In the genomic region with DNA sequence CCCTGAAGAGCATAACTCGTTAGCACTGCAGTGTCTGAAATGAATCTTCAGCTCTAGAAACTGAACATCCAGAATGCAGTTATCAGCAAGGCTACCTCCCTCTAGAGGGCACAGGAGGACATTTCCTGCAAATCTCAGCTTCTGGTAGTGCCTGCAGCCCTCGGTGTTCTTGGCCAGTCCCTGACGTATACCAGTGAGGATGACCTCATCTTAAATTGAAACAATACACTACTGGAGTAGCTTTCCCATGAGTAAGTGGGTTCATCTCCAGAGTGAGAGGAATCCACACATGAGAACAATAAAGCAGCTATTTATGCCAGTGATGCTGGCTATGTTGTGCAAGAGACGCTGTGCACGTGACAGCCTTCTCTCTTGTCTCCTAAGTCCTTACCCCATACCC, we compare ENCODE assay signal across 18 mouse cellular contexts. TPM values are rescaled to one million over a fixed set of nuclear protein-coding genes. Genes with fewer than 3 reads are reported as not detected.
A peak's percentile ranks its signal among the peaks of the same experiment; 100 is the strongest.
DNase-seq lines count a peak whose midpoint lies in the region; ATAC-seq and TF ChIP-seq lines count a peak whose summit lies in the region.
"Had no signal": no experiment of that assay in that cellular context is flagged by ENCODE, and none has a peak within 500 bp of the region (broad histone marks: within the 10 kb centered on the region; RNA-seq: fewer than 3 reads in every experiment).

No protein-coding gene starts in this region.

- TF ChIP-seq POLR2A in CH12.LX (IDR thresholded peaks at IDR 0.05; ENCODE audit: low read depth, low read length) = no peak
- no peak for TF ChIP-seq POLR2A in cortical plate, adult 2 months (IDR thresholded peaks at IDR 0.05; ENCODE audit: extremely low read depth, insufficient read depth, low read length)

- dilution Hi-C loops in CH12.LX (cut with MboI; ENCODE audit: extremely low pct_ligation_motif_present, extremely low pct_unique_long_range_greater_than_20kb, low sequenced_read_pairs) = no loop called here

- H3K9me3 ChIP-seq in forebrain, postnatal 0 days (ENCODE audit: low read length) = no peaks in the 10 kb centered on the region
- no peaks in the 10 kb centered on the region for H3K9me3 ChIP-seq in forebrain, embryonic 14.5 days (replicated peaks; ENCODE audit: control insufficient read depth, low read length)
- peaks cover 3% of the 10 kb centered on the region for H3K9me3 ChIP-seq in CH12.LX (replicated peaks; ENCODE audit: low read length)
- H3K9me3 ChIP-seq: embryonic facial prominence, embryonic 13.5 days; forebrain, embryonic 15.5 days; G1E; heart, embryonic 13.5 days had no signal

- TF ChIP-seq CTCF in forebrain, postnatal 0 days (IDR thresholded peaks at IDR 0.05; ENCODE audit: low read depth) = peak; percentile 50
- TF ChIP-seq CTCF in left cerebral cortex, adult 2 months (IDR thresholded peaks at IDR 0.05) = peak; percentile 38
- TF ChIP-seq CTCF in CH12.LX (conservative IDR thresholded peaks at IDR 0.05 in 1 of 2, IDR thresholded peaks at IDR 0.05 in 1 of 2; ENCODE audit: low read depth in 2 of 2, low read length in 2 of 2) = peak in 1 of 2 experiments; percentile 33; a peak in 2 of 4 replicates
- TF ChIP-seq CTCF in cortical plate, adult 2 months (IDR thresholded peaks at IDR 0.05; ENCODE audit: extremely low read depth, insufficient read depth, low read length) = peak; percentile 38

- ATAC-seq in forebrain, postnatal 0 days = no peak
- ATAC-seq in forebrain, embryonic 14.5 days = no peak
- ATAC-seq: forebrain, embryonic 15.5 days had no signal

- H3K4me1 ChIP-seq in forebrain, postnatal 0 days (ENCODE audit: insufficient read depth) = no peaks in the 10 kb centered on the region
- H3K4me1 ChIP-seq in forebrain, embryonic 14.5 days (ENCODE audit: control insufficient read depth, insufficient read depth, low read length) = no peaks in the 10 kb centered on the region
- H3K4me1 ChIP-seq in CH12.LX (ENCODE audit: control insufficient read depth in 1 of 2, insufficient read depth in 2 of 2) = no peaks in the 10 kb centered on the region
- no peaks in the 10 kb centered on the region for H3K4me1 ChIP-seq in cortical plate, adult 2 months (ENCODE audit: control insufficient read depth, insufficient read depth, low read length)
- H3K4me1 ChIP-seq: embryonic facial prominence, embryonic 13.5 days; forebrain, embryonic 15.5 days had no signal

- WGBS in forebrain, postnatal 0 days = 72% methylated on average over 5 of the region's 5 CpGs
- WGBS in forebrain, embryonic 14.5 days = 76% methylated on average over 5 of the region's 5 CpGs

- no peak overlapping the region for H3K4me2 ChIP-seq in forebrain, postnatal 0 days (ENCODE audit: low read depth)
- H3K4me2 ChIP-seq in forebrain, embryonic 14.5 days (ENCODE audit: low read length) = no peak overlapping the region
- H3K4me2 ChIP-seq in CH12.LX (ENCODE audit: insufficient read depth, low read depth, poor library complexity, severe bottlenecking) = no peak overlapping the region
- H3K4me2 ChIP-seq: embryonic facial prominence, embryonic 13.5 days; forebrain, embryonic 15.5 days; heart, embryonic 13.5 days had no signal

- peak; percentile 6 for TF ChIP-seq RAD21 in CH12.LX (IDR thresholded peaks at IDR 0.05; ENCODE audit: low read depth, low read length)

- no peak for TF ChIP-seq EP300 in CH12.LX (IDR thresholded peaks at IDR 0.05; ENCODE audit: low read length)

- in situ Hi-C loops in CH12.LX (cut with MboI; ENCODE audit: low pct_ligation_motif_present, low pct_unique_long_range_greater_than_20kb, low sequenced_read_pairs) = no loop called here

- H3K27me3 ChIP-seq in forebrain, postnatal 0 days (ENCODE audit: insufficient read depth, low read length) = no peaks in the 10 kb centered on the region
- H3K27me3 ChIP-seq in forebrain, embryonic 14.5 days (replicated peaks; ENCODE audit: control insufficient read depth, insufficient read depth, low read length) = no peaks in the 10 kb centered on the region
- H3K27me3 ChIP-seq in CH12.LX (replicated peaks) = no peaks in the 10 kb centered on the region
- H3K27me3 ChIP-seq: embryonic facial prominence, embryonic 13.5 days; forebrain, embryonic 15.5 days; heart, embryonic 13.5 days had no signal

- H3K27ac ChIP-seq in forebrain, postnatal 0 days (ENCODE audit: low read depth, low read length) = no peak overlapping the region
- H3K27ac ChIP-seq in forebrain, embryonic 14.5 days (ENCODE audit: low read depth, low read length) = no peak overlapping the region
- H3K27ac ChIP-seq in left cerebral cortex, adult 2 months = no peak overlapping the region
- no peak overlapping the region for H3K27ac ChIP-seq in CH12.LX (ENCODE audit: insufficient read depth, low read depth)
- H3K27ac ChIP-seq in cortical plate, adult 2 months (ENCODE audit: insufficient read depth, low read length) = no peak overlapping the region
- H3K27ac ChIP-seq: embryonic facial prominence, embryonic 13.5 days; forebrain, embryonic 15.5 days; heart, embryonic 13.5 days had no signal

- peaks cover 67% of the 10 kb centered on the region for H3K36me3 ChIP-seq in forebrain, postnatal 0 days (ENCODE audit: insufficient read depth)
- H3K36me3 ChIP-seq in forebrain, embryonic 14.5 days (ENCODE audit: control insufficient read depth, insufficient read depth, low read length) = peaks cover 50% of the 10 kb centered on the region
- peaks cover 28 to 91% of the 10 kb centered on the region in 2 experiments for H3K36me3 ChIP-seq in CH12.LX (replicated peaks in 1 of 2; ENCODE audit: control insufficient read depth in 1 of 2, insufficient read depth in 1 of 2, low read length in 1 of 2)

- no peak overlapping the region for H3K4me3 ChIP-seq in forebrain, postnatal 0 days (ENCODE audit: low read depth, low read length)
- H3K4me3 ChIP-seq in forebrain, embryonic 14.5 days (ENCODE audit: low read depth, low read length) = no peak overlapping the region
- H3K4me3 ChIP-seq in left cerebral cortex, adult 2 months = no peak overlapping the region
- no peak overlapping the region for H3K4me3 ChIP-seq in CH12.LX (replicated peaks in 1 of 3; ENCODE audit: low read depth in 2 of 3, low read length in 2 of 3, poor library complexity in 1 of 3)
- H3K4me3 ChIP-seq in cortical plate, adult 2 months (ENCODE audit: insufficient read depth, low read length) = no peak overlapping the region
- H3K4me3 ChIP-seq: embryonic facial prominence, embryonic 13.5 days; forebrain, embryonic 15.5 days; heart, embryonic 13.5 days had no signal

- no peak for DNase-seq in forebrain, postnatal 0 days
- no peak for DNase-seq in forebrain, embryonic 14.5 days (ENCODE audit: low spot score)
- DNase-seq in left cerebral cortex, adult 2 months (ENCODE audit: extremely low spot score in 1 of 2, low spot score in 2 of 2) = no peak
- DNase-seq in left cerebral cortex, adult 11 months (ENCODE audit: low spot score) = no peak
- no peak for DNase-seq in CH12.LX (ENCODE audit: extremely low read depth)
- no peak for DNase-seq in thymus, postnatal 36 days
- no peak for DNase-seq in embryo, embryonic 10.5 days (ENCODE audit: low spot score)
- DNase-seq: B cell, adult 2 months; cerebellum, postnatal 14 days; gastrocnemius, postnatal 25 days; kidney, adult 18-20 months; lung, postnatal 10 days; midbrain, embryonic 14.5 days had no signal

- intact Hi-C loops in left cerebral cortex, adult 2 months (cut with DNase I) = no loop called here

- no peaks in the 10 kb centered on the region for H3K79me2 ChIP-seq in CH12.LX (replicated peaks; ENCODE audit: control insufficient read depth, extremely low read depth, insufficient read depth, poor library complexity, severe bottlenecking)

- no peak overlapping the region for H3K9ac ChIP-seq in forebrain, postnatal 0 days
- no peak overlapping the region for H3K9ac ChIP-seq in forebrain, embryonic 14.5 days (ENCODE audit: low read length)
- H3K9ac ChIP-seq in CH12.LX (ENCODE audit: insufficient read depth, low read depth) = no peak overlapping the region
- H3K9ac ChIP-seq: embryonic facial prominence, embryonic 13.5 days; forebrain, embryonic 15.5 days; heart, embryonic 13.5 days had no signal

TF ChIP-seq in CH12.LX, 34 proteins besides CTCF, POLR2A, EP300 and RAD21:
- TF ChIP-seq PAX5 (IDR thresholded peaks at IDR 0.05; ENCODE audit: low read length) (no peak), SMC3 (IDR thresholded peaks at IDR 0.05; ENCODE audit: low read depth, low read length) (peak; percentile 18; the same call in 1 of the 2 replicates)
TF ChIP-seq in CH12.LX: peak in this region for 1.

RNA-seq across cellular contexts. Expression of a gene that starts 11.0 kb away (rescaled TPM):
- total RNA-seq in forebrain, postnatal 0 days (2014; rRNA removed) = 31.5 and 33.7 TPM in 2 replicates
- polyA plus RNA-seq in forebrain, postnatal 0 days (2015; fragmentation: Nextera tagmentation; extraction: Ambion mirVana) = 34.4 and 35.6 TPM in 2 replicates
- polyA plus RNA-seq in forebrain, embryonic 14.5 days (2014; fragmentation: Nextera tagmentation; extraction: Ambion mirVana) = 40.9 and 45.8 TPM in 2 replicates
- 10 to 100 TPM; 22.2 to 25.7 TPM for total RNA-seq in left cerebral cortex, adult 2 months (2021)
- 17.2 and 18.4 TPM in 2 replicates for total RNA-seq in CH12.LX (2012; rRNA removed)
- total RNA-seq in CH12.LX (2014; rRNA removed) = 18.2 and 20.4 TPM in 2 replicates
- 30.1 and 33.8 TPM in 2 replicates for polyA plus RNA-seq in CH12.LX (2012; ENCODE audit: insufficient read length, low read depth)
- polyA plus RNA-seq in cortical plate, adult 2 months (2012; rRNA removed) = 20.4 and 21.4 TPM in 2 replicates

RNA-seq across cellular contexts. Expression of a gene that starts 36.9 kb away (rescaled TPM):
- total RNA-seq in forebrain, postnatal 0 days (2014; rRNA removed) = 0.38 TPM in 1 of 2 replicates, not detected in the other
- 0.34 and 0.35 TPM in 2 replicates for polyA plus RNA-seq in forebrain, postnatal 0 days (2015; fragmentation: Nextera tagmentation; extraction: Ambion mirVana)
- 0.14 and 0.30 TPM in 2 replicates for polyA plus RNA-seq in forebrain, embryonic 14.5 days (2014; fragmentation: Nextera tagmentation; extraction: Ambion mirVana)
- not detected for total RNA-seq in left cerebral cortex, adult 2 months (2021)
- not detected in 2 replicates for total RNA-seq in CH12.LX (2012; rRNA removed)
- total RNA-seq in CH12.LX (2014; rRNA removed) = not detected in 2 replicates
- polyA plus RNA-seq in CH12.LX (2012; ENCODE audit: insufficient read length, low read depth) = not detected in 2 replicates
- polyA plus RNA-seq in cortical plate, adult 2 months (2012; rRNA removed) = 0.23 TPM in 1 of 2 replicates, not detected in the other
- total RNA-seq: G1E had no signal
- polyA plus RNA-seq: G1E had no signal

RNA-seq across cellular contexts. Expression of a gene that starts 46.2 kb away (rescaled TPM):
- total RNA-seq in forebrain, postnatal 0 days (2014; rRNA removed) = 25.4 and 28.2 TPM in 2 replicates
- 43.7 and 46.0 TPM in 2 replicates for polyA plus RNA-seq in forebrain, postnatal 0 days (2015; fragmentation: Nextera tagmentation; extraction: Ambion mirVana)
- polyA plus RNA-seq in forebrain, embryonic 14.5 days (2014; fragmentation: Nextera tagmentation; extraction: Ambion mirVana) = 44.0 and 47.2 TPM in 2 replicates
- 10 to 100 TPM; 28.5 to 38.3 TPM for total RNA-seq in left cerebral cortex, adult 2 months (2021)
- 11.7 and 14.6 TPM in 2 replicates for total RNA-seq in CH12.LX (2012; rRNA removed)
- total RNA-seq in CH12.LX (2014; rRNA removed) = 45.8 and 49.8 TPM in 2 replicates
- 17.1 and 18.6 TPM in 2 replicates for polyA plus RNA-seq in CH12.LX (2012; ENCODE audit: insufficient read length, low read depth)
- polyA plus RNA-seq in cortical plate, adult 2 months (2012; rRNA removed) = 24.5 and 27.1 TPM in 2 replicates
